Comparison of ENCODE assay signal across 9 mouse cellular contexts in genomic region chr16:4876033-4876680, GRCm38 (mm10). TPM values are rescaled to one million over a fixed set of nuclear protein-coding genes. Genes with fewer than 3 reads are reported as not detected.
DNase-seq lines count a peak whose midpoint lies in the region.
"Had no signal": no experiment of that assay in that cellular context is flagged by ENCODE, and none has a peak within 500 bp of the region (broad histone marks: within the 10 kb centered on the region; RNA-seq: fewer than 3 reads in every experiment).

No protein-coding gene starts in this region.

- no peaks in the 10 kb centered on the region for H3K9me3 ChIP-seq in heart, embryonic 10.5 days

- peaks cover 36% of the 10 kb centered on the region for H3K36me3 ChIP-seq in heart, embryonic 10.5 days

- intact Hi-C loops in gastrocnemius, postnatal 14 days (cut with DNase I; ENCODE audit: low total_unique reads), result loop anchor here (5.0 kb wide), 1 partner anchor 36 kb away; no protein-coding TSS in a partner anchor

- no peak overlapping the region for H3K4me3 ChIP-seq in heart, embryonic 10.5 days

- peak overlapping the region; percentile 56; the same call in 1 of the 2 replicates for H3K27ac ChIP-seq in heart, embryonic 10.5 days

- 82% methylated on average over 8 of the region's 8 CpGs for WGBS in heart, embryonic 10.5 days

- no peak for DNase-seq in heart, embryonic 10.5 days (ENCODE audit: low spot score)
- no peak for DNase-seq in heart, adult 8-10 months (ENCODE audit: low spot score)
- DNase-seq in adrenal gland, adult 18-20 months (ENCODE audit: low spot score in 2 of 2), result peak; percentile 56 to 70
- DNase-seq in gastrocnemius, postnatal 14 days, result peak; percentile 65
- DNase-seq in layer of hippocampus, postnatal 36 days, result peak; percentile 58 to 61
- peak; percentile 83 for DNase-seq in lung, postnatal 10 days
- peak; percentile 45 to 71 for DNase-seq in urinary bladder, postnatal 36 days (ENCODE audit: low spot score in 2 of 2)
- DNase-seq in thymus, postnatal 25 days, result no peak

- no peaks in the 10 kb centered on the region for H3K27me3 ChIP-seq in heart, embryonic 10.5 days (ENCODE audit: insufficient read depth, poor library complexity, severe bottlenecking)

- H3K4me1 ChIP-seq in heart, embryonic 10.5 days, result peaks cover 42% of the 10 kb centered on the region

RNA-seq across cellular contexts. Expression of gene Ubald1, which starts 4.0 kb away (rescaled TPM):
- polyA plus RNA-seq in heart, embryonic 10.5 days (2016; fragmentation: Nextera tagmentation; extraction: Ambion mirVana), result 29.8 and 31.4 TPM in 2 replicates
- total RNA-seq in heart, adult 8-10 months (2022), result 10 to 100 TPM; 14.6 to 20.6 (median 19.2) TPM
- 10 to 100 TPM; 33.3 to 39.0 TPM for total RNA-seq in adrenal gland, adult 18-20 months (2021)
- total RNA-seq in gastrocnemius, postnatal 14 days (2021), result 10 to 100 TPM; 25.2 to 26.1 TPM
- 10 to 100 TPM; 91.3 to 94.9 TPM for total RNA-seq in layer of hippocampus, postnatal 36 days (2021)

RNA-seq across cellular contexts. Expression of gene Mgrn1, which starts 9.9 kb away (rescaled TPM):
- 96.2 and 131 TPM in 2 replicates for polyA plus RNA-seq in heart, embryonic 10.5 days (2016; fragmentation: Nextera tagmentation; extraction: Ambion mirVana)
- 100 to 1,000 TPM; 166 to 200 (median 185) TPM for total RNA-seq in heart, adult 8-10 months (2022)
- total RNA-seq in adrenal gland, adult 18-20 months (2021), result 10 to 100 TPM; 83.7 to 86.4 TPM
- 10 to 100 TPM; 46.7 to 51.9 TPM for total RNA-seq in gastrocnemius, postnatal 14 days (2021)
- 100 to 1,000 TPM; 213 TPM for total RNA-seq in layer of hippocampus, postnatal 36 days (2021)

RNA-seq across cellular contexts. Expression of gene 4930562C15Rik, which starts 40.9 kb away (rescaled TPM):
- 0.44 and 0.59 TPM in 2 replicates for polyA plus RNA-seq in heart, embryonic 10.5 days (2016; fragmentation: Nextera tagmentation; extraction: Ambion mirVana)
- total RNA-seq in heart, adult 8-10 months (2022), result not detected
- not detected for total RNA-seq in adrenal gland, adult 18-20 months (2021)
- not detected for total RNA-seq in gastrocnemius, postnatal 14 days (2021)
- total RNA-seq in layer of hippocampus, postnatal 36 days (2021), result not detected
- total RNA-seq: left cerebral cortex, adult 8-10 months had no signal

Comparison
In these comparisons a context has a peak if more than half of its experiments do, and no peak if none do; other contexts are left out.
1. DNase-seq: peak in adrenal gland, adult 18-20 months (2 of 2), gastrocnemius, postnatal 14 days (single experiment), layer of hippocampus, postnatal 36 days (2 of 2), lung, postnatal 10 days (single experiment) and urinary bladder, postnatal 36 days (2 of 2); none in heart, embryonic 10.5 days (single experiment), heart, adult 8-10 months (single experiment) and thymus, postnatal 25 days (single experiment).